Mouse (Mus musculus) forebrain, embryonic 12.5 days (tissue): ENCODE results near the gene Sost. TPM values are rescaled to one million over a fixed set of nuclear protein-coding genes. Genes with fewer than 3 reads are reported as not detected.
"Not testable (repeated sequence)": the region's sequence is repeated elsewhere in the genome, so short reads cannot be mapped to it uniquely, and the experiment has no call there.

Experiments
- ATAC-seq: fragments of 200-750 bp; cut with Nextera tagmentation; 2 replicates; pipeline ENCODE4 v1.8.0; 2017; ENCODE audit warnings: moderate TSS enrichment; ENCODE audit not compliant: low FRiP score
- H3K27ac ChIP-seq: fragments of 300-500 bp; sonication (generic); 2 replicates; pipeline ENCODE4 v1.5.1; 2016; ENCODE audit warnings: mild to moderate bottlenecking
- H3K27me3 ChIP-seq: fragments of 300-500 bp; sonication (generic); 2 replicates; pipeline ENCODE4 v1.6.1; 2016; ENCODE audit warnings: mild to moderate bottlenecking
- H3K36me3 ChIP-seq: fragments of 300-500 bp; sonication (generic); replicated peaks from 2 replicates; pipeline ENCODE4 v1.6.1; 2016; ENCODE audit warnings: mild to moderate bottlenecking
- H3K4me1 ChIP-seq: fragments of 300-500 bp; sonication (generic); 2 replicates; pipeline ENCODE4 v1.6.1; 2016
- H3K4me2 ChIP-seq: fragments of 300-500 bp; sonication (generic); 2 replicates; pipeline ENCODE4 v1.6.1; 2016; ENCODE audit warnings: mild to moderate bottlenecking, moderate library complexity
- H3K4me3 ChIP-seq: fragments of 300-500 bp; sonication (generic); replicated peaks from 2 replicates; pipeline ENCODE4 v1.5.1; 2016; ENCODE audit warnings: mild to moderate bottlenecking
- H3K9ac ChIP-seq: fragments of 300-500 bp; sonication (generic); 2 replicates; pipeline ENCODE4 v1.6.1; 2016; ENCODE audit warnings: mild to moderate bottlenecking
- H3K9me3 ChIP-seq: fragments of 300-500 bp; sonication (generic); 2 replicates; pipeline ENCODE4 v1.6.1; 2016
- WGBS: fragments of 180-500 bp; shearing (Covaris S2); methylation state at CpG from one replicate; pipeline ENCODE4 v1.1.7; 2016; 5-methylcytosine and 5-hydroxymethylcytosine counted together
- polyA plus RNA-seq: library from polyadenylated mRNA; unstranded; fragments of >200 nt; fragmentation: Nextera tagmentation; extraction: Ambion mirVana; gene quantifications from 2 replicates; pipeline ENCODE4 v1.2.1, GENCODE M21; 2016

The Sost gene
- polyA plus RNA-seq, 1 experiment from 2014 or later, result 0.09 TPM

GRCm38 (mm10) chr11:101998258-101998657, 31.4 kb upstream of the Sost start:
- WGBS, result 52% methylated on average over 5 of the region's 5 CpGs
- no peak for ATAC-seq
- Histone ChIP-seq H3K4me1 (peaks cover 4% of the 10 kb centered on the region; the same call in 1 of the 2 replicates), H3K9me3 (no peaks in the 10 kb centered on the region), H3K9ac (no peak overlapping the region), H3K36me3 (peaks cover 29% of the 10 kb centered on the region), H3K4me2 (no peak overlapping the region), H3K4me3 (no peak overlapping the region), H3K27ac (no peak overlapping the region), H3K27me3 (no peaks in the 10 kb centered on the region)

DNA sequence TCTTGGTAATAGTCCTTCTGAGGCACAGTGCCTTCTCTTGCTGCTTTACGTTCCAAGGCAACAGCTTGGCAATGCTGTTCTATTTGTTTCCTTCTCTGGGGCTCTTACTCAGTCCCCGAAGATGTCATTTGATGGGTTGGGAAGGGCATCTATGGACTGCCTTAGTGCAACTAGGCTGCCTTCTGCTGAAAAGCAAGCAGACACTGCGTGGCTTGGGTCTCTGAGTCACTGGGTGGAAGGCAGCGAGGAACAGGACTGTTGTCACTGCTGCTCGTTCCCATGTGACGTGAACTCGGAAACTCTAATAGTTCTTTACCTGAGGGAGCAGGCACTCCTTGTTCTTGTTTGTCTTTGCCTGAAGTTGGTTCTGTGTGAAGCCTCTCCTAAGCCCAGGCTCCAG, 29.1 kb upstream of the Sost start:
- Histone ChIP-seq H3K4me2 (no peak overlapping the region), H3K4me1 (peaks cover 4% of the 10 kb centered on the region; the same call in 1 of the 2 replicates), H3K27me3 (0 out of 2 replicates have a peak, but pooled peaks cover 6% of the 10 kb centered on the region), H3K9ac (no peak overlapping the region), H3K9me3 (no peaks in the 10 kb centered on the region), H3K36me3 (peaks cover 15% of the 10 kb centered on the region), H3K4me3 (no peak overlapping the region), H3K27ac (no peak overlapping the region)
- WGBS, result 91% methylated on average over 7 of the region's 7 CpGs
- ATAC-seq, result no peak

GRCm38 (mm10) chr11:101994100-101994499, 27.3 kb upstream of the Sost start:
- Histone ChIP-seq H3K4me2 (no peak overlapping the region), H3K4me1 (no peaks in the 10 kb centered on the region), H3K27ac (no peak overlapping the region), H3K27me3 (0 out of 2 replicates have a peak, but pooled peaks cover 6% of the 10 kb centered on the region), H3K9me3 (no peaks in the 10 kb centered on the region), H3K36me3 (peaks cover 6% of the 10 kb centered on the region), H3K9ac (no peak overlapping the region), H3K4me3 (no peak overlapping the region)
- no peak for ATAC-seq
- WGBS, result 86% methylated on average over 8 of the region's 8 CpGs

DNA sequence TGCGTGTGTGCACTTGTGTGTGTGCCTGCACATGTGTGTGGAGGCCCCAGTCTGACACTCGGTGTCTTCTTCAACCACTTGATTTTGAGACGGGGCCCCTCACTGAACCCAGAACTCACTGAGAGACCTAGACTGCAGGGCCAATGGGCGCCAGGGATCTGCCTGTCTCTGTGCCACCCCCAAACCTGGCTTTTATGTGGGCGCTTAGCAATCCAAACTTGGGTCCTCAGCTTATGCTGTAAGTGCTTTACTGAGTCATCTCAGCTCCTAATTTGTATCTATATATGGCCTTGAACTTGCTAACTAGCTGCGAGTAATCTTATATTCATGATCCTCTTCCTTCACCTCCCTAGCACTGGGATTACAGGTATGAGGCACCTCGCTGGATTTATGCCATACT, 25.6 kb upstream of the Sost start:
- no peak overlapping the region for H3K4me3 ChIP-seq
- 88% methylated on average over 7 of the region's 7 CpGs for WGBS
- no peaks in the 10 kb centered on the region for H3K4me1 ChIP-seq
- H3K9ac ChIP-seq, result no peak overlapping the region
- no peak overlapping the region for H3K27ac ChIP-seq
- no peak overlapping the region for H3K4me2 ChIP-seq
- ATAC-seq, result no peak
- H3K36me3 ChIP-seq, result peaks cover 6% of the 10 kb centered on the region
- 0 out of 2 replicates have a peak, but pooled peaks cover 6% of the 10 kb centered on the region for H3K27me3 ChIP-seq
- H3K9me3 ChIP-seq, result no peaks in the 10 kb centered on the region

GRCm38 (mm10) chr11:101991813-101992212, 25.0 kb upstream of the Sost start:
- Histone ChIP-seq H3K9ac (no peak overlapping the region), H3K4me1 (0 out of 2 replicates have a peak, but pooled peaks cover 3% of the 10 kb centered on the region), H3K27ac (no peak overlapping the region), H3K4me3 (no peak overlapping the region), H3K4me2 (no peak overlapping the region), H3K36me3 (peaks cover 6% of the 10 kb centered on the region; the same call in 1 of the 2 replicates), H3K9me3 (no peaks in the 10 kb centered on the region), H3K27me3 (peaks cover 11% of the 10 kb centered on the region)
- 84% methylated on average over 3 of the region's 3 CpGs for WGBS
- ATAC-seq, result no peak

DNA sequence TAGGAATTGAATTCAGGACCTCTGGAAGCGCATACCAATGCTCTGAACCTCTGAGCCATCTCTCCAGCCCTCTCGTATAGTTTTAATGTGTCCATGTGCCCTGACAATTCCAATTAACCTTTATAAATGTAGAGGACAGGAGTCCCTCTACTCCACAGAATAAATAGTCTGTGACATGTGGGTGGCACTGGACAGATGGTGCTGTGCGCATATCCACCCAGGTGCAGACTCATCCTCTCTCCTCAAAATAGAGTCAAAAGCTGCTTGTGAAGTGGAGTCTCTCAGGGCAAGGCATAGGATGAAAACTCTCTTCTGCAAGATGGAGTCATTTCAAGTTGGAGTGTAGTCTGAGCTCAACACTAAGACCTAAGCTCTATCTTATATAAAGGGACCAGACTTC, 23.4 kb upstream of the Sost start:
- 89% methylated on average over 3 of the region's 3 CpGs for WGBS
- H3K27me3 ChIP-seq, result peaks cover 16% of the 10 kb centered on the region
- no peak overlapping the region for H3K27ac ChIP-seq
- no peaks in the 10 kb centered on the region for H3K36me3 ChIP-seq
- no peak for ATAC-seq
- H3K9me3 ChIP-seq, result no peaks in the 10 kb centered on the region
- H3K9ac ChIP-seq, result no peak overlapping the region
- peaks cover 7% of the 10 kb centered on the region; the same call in 1 of the 2 replicates for H3K4me1 ChIP-seq
- no peak overlapping the region for H3K4me3 ChIP-seq
- H3K4me2 ChIP-seq, result no peak overlapping the region

DNA sequence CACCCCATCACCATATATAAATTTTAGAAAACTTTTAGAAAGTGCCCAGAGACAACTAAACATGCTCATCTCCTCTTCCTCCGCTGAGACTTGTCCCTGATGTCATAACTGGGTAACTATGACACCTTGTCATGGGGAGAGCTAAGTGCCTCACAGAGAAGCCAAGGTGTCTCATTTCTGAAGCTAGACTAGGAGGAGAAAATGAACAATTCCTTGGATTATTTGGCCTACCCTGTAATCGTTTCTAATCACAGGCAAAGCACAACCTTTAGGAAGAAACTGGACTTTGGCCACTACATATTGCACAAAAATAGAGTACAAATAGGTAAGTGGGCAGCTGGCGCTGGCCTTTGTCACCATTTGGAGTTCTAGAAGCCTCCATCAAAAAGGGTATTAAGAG, 20.1 kb upstream of the Sost start, which contains the start of gene Dusp3:
Gene Dusp3, minus strand, starts transcription at position 101 of the 400 bp plus-strand sequence.
- Histone ChIP-seq H3K36me3 (no peaks in the 10 kb centered on the region), H3K27ac (no peak within 1 kb of the TSS), H3K9me3 (no peaks in the 10 kb centered on the region), H3K4me1 (peaks cover 25% of the 10 kb centered on the region), H3K27me3 (peaks cover 15% of the 10 kb centered on the region), H3K9ac (no peak within 1 kb of the TSS), H3K4me3 (no peak within 1 kb of the TSS), H3K4me2 (no peak within 1 kb of the TSS)
- ATAC-seq, result no peak
- WGBS, result 75% methylated on average over 3 of the region's 3 CpGs

DNA sequence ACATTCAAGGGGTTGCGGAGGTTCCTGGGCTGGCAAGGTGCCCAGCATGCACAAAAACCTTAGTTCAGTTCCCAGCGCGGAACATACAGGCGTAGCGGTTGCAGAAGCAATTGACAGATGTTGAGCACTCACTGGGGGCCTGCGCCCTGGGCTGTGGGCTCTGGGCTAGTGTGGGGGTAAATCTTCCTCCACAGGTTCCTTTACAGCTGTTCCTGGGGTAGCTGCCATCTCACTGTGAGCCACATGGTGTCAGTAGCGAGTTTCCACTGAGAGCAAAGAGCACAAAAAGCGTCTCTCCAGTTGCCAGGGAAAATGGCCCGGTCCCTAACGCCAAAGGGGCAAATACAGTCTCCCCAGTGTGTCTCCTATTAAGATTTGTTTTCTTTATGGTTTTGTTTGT, 19.2 kb upstream of the Sost start:
- no peaks in the 10 kb centered on the region for H3K9me3 ChIP-seq
- peaks cover 15% of the 10 kb centered on the region for H3K27me3 ChIP-seq
- no peak overlapping the region for H3K4me3 ChIP-seq
- H3K36me3 ChIP-seq, result no peaks in the 10 kb centered on the region
- H3K4me1 ChIP-seq, result peaks cover 25% of the 10 kb centered on the region
- peak; percentile 40; the same call in 1 of the 2 replicates for ATAC-seq
- no peak overlapping the region for H3K9ac ChIP-seq
- no peak overlapping the region for H3K27ac ChIP-seq
- H3K4me2 ChIP-seq, result no peak overlapping the region
- WGBS, result 11% methylated on average over 10 of the region's 10 CpGs

DNA sequence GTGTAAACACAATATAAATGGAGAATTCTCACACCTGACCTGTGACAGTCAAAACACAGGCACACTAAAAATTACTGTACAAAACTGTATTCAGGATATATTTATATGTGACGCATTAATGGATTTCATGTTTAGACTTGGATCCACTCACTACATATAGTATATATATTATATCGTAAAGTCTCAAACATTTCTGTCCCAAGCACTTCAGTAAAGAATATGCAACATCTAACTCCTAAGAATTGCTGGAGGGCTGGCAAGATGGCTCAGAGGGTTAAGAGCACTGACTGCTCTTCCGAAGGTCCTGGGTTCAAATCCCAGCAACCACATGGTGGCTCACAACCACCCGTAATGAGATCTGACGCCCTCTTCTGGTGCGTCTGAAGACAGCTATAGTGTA, 18.6 kb upstream of the Sost start:
- H3K27ac ChIP-seq, H3K9me3 ChIP-seq, H3K4me3 ChIP-seq, ATAC-seq, H3K4me2 ChIP-seq, H3K36me3 ChIP-seq, H3K9ac ChIP-seq: not testable (repeated sequence)
- 73% methylated on average over 6 of the region's 6 CpGs for WGBS
- Histone ChIP-seq H3K4me1 (peaks cover 25% of the 10 kb centered on the region), H3K27me3 (peaks cover 15% of the 10 kb centered on the region)

DNA sequence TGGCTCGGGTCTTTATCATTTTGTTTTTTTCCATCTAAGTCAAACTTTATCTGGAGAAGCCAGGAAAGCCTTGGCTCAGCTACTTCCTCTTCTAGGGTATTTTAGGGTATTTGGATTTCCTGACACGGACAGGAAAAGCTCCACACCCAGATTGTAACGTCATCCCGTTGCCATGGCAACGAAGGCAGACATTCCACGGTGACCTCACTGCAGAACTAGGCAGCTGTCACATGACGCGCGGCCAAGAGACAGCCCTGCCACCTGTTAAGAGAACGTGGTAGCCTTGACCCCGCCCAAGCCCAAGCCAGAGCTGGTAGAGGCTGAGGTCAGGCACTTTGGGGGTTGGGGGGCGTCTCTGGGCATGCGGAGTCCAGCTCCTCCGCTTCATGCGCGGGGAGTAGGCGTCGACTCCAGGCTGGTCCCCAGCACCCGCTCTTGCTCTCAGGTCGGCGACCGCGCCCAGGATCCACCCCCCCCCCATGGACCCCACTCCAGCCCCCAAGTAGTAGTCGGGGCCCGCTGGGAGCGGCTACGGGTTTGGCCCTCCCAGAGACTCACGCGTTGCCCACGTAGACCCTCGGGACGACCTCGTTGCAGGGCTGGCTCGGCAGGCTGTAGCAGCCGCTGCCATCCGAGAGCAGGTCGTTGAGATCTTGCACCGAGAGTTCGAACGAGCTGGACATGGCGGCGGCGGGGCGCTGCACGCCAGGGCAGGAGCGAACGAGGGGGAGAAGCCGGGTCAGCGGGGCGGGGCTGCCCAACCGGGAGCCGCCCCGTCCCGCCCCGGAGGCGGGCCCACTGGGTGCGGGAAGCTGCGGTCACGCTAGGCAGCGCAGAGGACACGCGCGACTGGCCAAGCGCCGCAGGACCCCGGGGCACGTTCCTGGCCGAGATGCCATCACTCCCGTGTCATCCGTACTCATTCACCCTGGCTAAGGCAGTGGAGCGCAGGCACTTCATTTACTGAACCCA, 17.5 kb upstream of the Sost start, which contains the start of gene Cfap97d1:
Gene Cfap97d1, plus strand, starts transcription at position 226 of the 972 bp plus-strand sequence.
- Histone ChIP-seq H3K27ac (peak within 1 kb of the TSS; percentile 61; the same call in 1 of the 2 replicates), H3K36me3 (0 out of 2 replicates have a peak, but pooled peaks cover under 1% of the 10 kb centered on the region), H3K4me1 (peaks cover 25% of the 10 kb centered on the region), H3K27me3 (peaks cover 15% of the 10 kb centered on the region), H3K4me2 (peak within 1 kb of the TSS; percentile 99), H3K4me3 (peak within 1 kb of the TSS; percentile 58), H3K9me3 (no peaks in the 10 kb centered on the region), H3K9ac (peak within 1 kb of the TSS; percentile 68)
- WGBS, result 2% methylated on average over 59 of the region's 71 CpGs
- peak; percentile 83 for ATAC-seq

GRCm38 (mm10) chr11:101983431-101983921, 16.7 kb upstream of the Sost start:
- no peak overlapping the region for H3K27ac ChIP-seq
- H3K4me2 ChIP-seq, result peak overlapping the region; percentile 99; the same call in 1 of the 2 replicates
- ATAC-seq, result no peak
- peaks cover 15% of the 10 kb centered on the region for H3K27me3 ChIP-seq
- peaks cover 25% of the 10 kb centered on the region for H3K4me1 ChIP-seq
- H3K4me3 ChIP-seq, result no peak overlapping the region
- H3K9me3 ChIP-seq, result no peaks in the 10 kb centered on the region
- 0 out of 2 replicates have a peak, but pooled peaks cover 3% of the 10 kb centered on the region for H3K36me3 ChIP-seq
- WGBS, result 79% methylated on average over 10 of the region's 10 CpGs
- H3K9ac ChIP-seq, result no peak overlapping the region

DNA sequence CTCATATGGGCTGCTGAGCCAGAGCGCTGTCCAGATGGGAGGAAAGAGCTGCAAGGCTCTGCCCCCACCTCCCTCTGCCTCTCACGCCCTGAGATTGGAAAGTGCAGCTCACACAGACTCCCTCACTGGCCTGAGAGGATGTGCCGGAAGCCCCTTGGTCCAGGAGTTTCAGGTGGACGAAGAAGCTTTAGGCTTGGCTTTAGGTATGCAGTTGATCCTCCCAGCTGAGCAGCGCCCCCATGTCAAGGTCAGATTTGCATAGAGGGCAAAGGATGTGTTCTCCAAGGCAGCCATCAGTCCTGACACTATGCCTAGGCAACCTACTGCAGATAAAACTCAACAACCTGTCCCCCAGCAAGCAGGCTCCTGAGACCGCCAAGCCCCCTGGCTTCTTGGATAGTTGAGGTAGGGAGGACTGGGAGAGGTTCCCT, 16.2 kb upstream of the Sost start:
- 62% methylated on average over 6 of the region's 6 CpGs for WGBS
- ATAC-seq, result no peak
- H3K4me1 ChIP-seq, result peaks cover 25% of the 10 kb centered on the region
- H3K27ac ChIP-seq, result no peak overlapping the region
- no peak overlapping the region for H3K4me3 ChIP-seq
- H3K36me3 ChIP-seq, result 0 out of 2 replicates have a peak, but pooled peaks cover 3% of the 10 kb centered on the region
- H3K27me3 ChIP-seq, result peaks cover 15% of the 10 kb centered on the region
- no peak overlapping the region for H3K9ac ChIP-seq
- H3K4me2 ChIP-seq, result 0 out of 2 replicates have a peak overlapping the region, but pooled peaks have one; percentile 99
- no peaks in the 10 kb centered on the region for H3K9me3 ChIP-seq
